Mouse (Mus musculus) spleen, postnatal 4 days (tissue): ENCODE measurements around the gene Fance.
"Not testable (repeated sequence)": the region's sequence is repeated elsewhere in the genome, so short reads cannot be mapped to it uniquely, and the experiment has no call there.

Experiments used
- DNase-seq, 2 experiments: peaks; one replicate each; pipeline ENCODE4 v3.0.0; 2022; ENCODE audit warnings: low spot score in 2 of 2

Fance gene

DNA sequence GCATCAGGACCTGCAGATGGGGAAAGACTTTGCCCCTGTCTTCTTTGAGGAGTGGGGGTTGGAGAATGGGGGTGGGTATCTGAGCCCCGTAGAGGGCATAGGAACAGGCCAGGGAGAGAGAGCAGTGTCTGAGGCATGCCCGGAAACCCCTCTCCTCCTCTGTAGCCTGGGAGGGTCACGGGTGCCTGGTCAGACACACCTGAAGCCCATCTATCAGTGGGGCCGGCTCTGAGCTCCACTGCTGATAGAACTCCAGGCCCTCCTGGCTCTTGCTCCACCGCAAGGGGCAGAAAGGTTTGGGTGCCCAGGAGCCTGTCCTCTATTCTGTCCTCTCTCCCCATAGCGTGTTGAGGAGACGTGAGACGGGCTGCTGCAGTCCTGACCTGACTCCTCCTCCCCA, 12.4 kb downstream of the Fance start:
- no peak for DNase-seq

DNA sequence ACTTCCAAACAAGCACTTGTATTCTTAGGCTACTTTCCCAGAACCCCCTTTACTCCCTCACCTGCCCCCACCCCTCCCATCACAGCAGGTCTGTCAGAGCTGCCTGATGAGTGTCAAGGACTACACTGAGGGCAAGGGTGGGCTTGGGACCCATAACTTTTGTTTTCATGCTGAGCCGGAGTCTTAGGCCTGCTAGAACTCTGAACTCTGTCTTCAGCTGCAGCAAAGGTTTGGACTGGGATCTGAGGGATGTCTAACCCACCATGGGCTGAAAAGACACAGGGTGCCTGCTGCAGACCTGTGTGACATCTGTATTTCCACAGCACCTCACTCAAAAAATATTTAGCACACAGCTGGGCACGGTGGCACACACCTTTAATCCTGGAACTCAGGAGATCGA, 13.6 kb downstream of the Fance start:
- no peak for DNase-seq

DNA sequence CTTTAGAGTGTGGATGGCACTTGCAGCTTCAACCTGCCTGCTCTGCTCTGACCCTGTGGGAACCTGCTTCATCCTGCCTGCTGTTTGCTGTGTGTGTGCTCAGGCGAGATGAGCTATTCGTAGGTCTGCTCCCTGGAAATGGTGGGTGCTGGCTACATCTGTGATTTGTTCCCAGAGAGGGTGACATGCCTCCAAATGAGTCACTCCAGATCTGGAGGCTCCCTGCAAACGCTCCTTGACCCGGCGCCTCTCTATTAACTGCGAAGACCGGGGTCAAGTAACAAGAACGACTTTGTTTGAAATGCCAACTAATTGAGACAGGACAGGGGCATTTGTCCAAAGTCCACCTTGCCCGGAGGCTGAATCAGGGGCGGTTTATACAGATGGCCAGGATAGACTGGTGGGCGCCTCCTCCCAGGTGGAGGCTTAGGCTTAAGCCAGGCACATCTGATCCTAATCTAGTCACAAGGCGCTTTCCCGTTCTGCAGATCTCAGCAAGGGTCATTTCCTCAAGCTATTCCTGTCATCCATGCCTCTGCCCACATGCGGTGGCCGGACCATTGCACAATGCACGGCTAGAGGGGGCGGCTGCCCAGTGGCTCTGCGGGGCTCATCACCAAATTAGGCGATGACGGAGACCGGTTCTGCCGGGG, 14.5 kb downstream of the Fance start:
- DNase-seq: no peak

DNA sequence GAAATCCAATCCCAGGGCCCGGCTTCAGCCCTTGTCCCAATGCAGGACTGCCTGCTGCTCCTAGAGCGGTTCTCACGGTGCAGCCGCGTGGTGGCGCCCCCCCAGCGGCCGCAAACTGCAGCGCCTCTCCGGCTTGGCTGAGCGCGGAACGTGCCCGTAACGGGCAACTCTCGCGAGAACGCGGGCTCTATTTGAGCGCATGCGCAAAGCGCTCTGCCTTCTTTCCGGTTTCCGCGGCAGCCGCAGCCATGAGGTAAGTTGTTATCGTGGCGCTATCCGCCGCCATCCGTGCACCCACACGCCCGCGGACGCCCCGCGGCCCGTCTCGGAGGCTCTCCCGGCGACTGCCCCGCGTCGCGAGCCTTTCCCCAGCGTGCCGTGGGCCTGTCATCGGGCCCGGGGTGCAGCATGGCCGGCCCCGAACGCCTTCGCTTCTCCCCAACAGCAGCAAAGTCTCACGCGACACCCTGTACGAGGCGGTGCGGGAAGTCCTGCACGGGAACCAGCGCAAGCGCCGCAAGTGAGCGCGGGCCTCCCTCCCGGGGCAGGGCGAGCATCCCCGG, 15.1 kb downstream of the Fance start, which contains the start of gene Rpl10a:
TSS of gene Rpl10a (plus strand) at position 106 of the 563 bp plus-strand sequence.
- peak; percentile 98 to 100 for DNase-seq

DNA sequence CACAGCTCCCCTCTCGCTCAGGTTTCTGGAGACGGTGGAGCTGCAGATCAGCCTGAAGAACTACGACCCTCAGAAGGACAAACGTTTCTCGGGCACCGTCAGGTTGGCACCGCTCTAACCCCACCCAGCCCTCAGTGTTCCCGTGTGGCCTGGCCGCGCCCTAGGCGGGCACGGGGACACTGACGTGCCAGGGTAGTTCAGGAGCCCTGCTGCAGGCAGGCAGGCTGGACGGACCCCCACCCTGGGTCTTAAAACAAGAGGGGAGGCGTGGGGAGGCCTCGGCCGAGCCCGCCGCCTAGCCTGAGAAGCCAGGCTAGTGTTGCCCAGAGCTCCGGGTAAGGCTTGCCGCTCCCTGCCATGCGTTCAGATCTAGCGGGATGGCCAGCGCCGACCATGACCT, 15.6 kb downstream of the Fance start:
- no peak for DNase-seq

DNA sequence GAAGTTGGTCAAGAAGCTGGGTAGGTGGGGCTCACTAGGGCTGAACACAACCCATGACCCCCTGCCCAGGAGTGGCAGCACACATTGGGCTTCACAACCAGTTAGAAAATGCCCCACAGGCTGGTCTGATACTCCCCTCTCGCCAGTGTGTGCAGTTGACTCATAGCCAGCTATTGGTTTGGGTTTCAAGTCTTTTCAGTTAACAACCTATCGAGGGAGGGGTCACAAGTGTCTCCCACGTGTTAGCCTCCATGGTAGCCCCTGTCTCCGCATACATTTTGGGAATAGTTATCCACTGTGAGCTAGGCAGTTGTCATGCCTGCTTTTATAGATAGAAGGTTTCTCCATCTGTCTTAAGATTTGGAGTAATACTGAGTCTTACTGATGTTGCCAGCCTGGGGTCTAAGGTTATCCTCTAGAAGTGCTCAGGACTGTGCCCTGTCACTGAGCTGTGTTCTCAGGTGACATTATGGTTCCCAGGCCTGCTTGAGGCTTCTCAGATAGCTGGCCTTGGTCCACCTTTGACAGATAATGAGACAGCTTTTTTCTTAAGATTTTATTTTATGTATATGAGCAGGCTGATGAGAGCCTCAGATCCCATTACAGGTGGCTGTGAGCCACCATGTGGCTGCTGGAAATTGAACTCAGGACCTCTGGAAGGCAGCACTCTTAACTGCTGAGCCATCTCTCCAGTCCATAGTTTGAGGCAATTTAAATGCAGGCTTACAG, 16.3 kb downstream of the Fance start:
- no peak for DNase-seq

DNA sequence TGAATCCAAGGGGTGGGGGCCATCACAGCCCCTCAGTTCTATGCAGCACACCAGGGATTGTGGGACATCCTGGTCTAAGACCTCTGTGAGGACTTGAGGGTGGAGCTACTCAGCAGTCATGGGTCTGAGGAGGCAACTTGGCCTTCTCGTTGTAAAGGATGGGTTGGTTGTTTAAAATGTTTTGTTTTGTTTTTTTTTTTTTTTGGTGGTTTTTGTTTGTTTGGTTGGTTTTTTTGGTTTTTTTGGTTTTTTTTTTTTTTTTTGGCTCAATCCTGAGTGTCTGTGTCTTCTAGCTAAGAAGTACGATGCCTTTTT, 16.9 kb downstream of the Fance start:
- no peak for DNase-seq

DNA sequence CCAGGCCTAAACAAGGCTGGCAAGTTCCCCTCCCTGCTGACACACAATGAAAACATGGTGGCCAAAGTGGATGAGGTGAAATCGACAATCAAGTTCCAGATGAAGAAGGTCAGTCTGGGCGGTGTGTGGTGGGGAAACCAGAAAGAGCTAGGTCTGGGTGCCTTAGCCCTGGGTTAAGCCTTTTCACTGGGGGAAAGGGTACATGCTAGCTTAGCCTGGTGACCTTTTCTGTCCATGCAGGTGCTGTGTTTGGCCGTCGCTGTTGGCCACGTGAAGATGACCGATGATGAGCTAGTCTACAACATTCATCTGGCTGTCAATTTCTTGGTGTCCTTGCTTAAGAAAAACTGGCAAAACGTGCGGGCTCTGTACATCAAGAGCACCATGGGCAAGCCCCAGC, 17.3 kb downstream of the Fance start:
- DNase-seq: not testable (repeated sequence)

DNA sequence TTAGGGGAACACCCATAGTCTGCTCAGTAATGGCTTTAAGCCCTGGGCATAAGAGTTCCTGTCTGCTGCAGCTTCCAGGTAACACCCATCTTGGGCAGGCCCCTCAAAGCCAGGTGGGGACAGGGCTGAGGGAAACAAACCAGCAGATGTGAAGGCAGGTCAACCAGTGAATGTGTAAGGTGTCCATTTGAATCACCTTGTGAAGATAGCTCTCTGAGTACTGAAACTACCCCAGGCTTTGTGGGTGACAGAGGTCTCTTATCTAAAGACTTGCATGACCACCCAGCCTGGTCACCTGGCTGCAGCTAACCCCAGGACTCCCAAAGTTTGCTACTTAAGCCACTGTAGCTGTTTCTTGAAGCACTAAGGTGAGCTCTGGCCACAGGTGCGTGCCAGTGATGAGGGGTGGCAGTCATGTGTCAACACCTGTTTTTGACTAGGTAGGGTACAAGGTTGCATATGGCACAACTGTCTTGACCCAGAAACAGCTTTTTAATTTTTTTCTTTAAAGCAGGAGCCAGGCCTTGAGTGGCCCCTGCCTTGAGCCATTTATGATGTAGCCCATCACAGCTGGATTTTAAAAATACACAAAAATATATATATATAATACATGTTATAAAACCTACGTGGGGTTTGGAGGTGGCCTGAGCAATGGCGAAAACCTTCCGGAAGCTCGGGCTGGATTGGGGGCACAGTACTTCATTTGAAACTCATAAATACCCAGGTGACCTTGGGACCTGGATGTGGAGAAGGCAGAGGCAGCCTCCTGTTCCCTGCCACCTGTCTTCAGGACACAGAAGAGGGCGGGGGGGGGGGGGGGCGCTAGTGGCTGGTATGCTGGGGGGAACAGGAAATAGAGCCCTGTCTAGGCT, 18.2 kb downstream of the Fance start:
- DNase-seq: no peak

DNA sequence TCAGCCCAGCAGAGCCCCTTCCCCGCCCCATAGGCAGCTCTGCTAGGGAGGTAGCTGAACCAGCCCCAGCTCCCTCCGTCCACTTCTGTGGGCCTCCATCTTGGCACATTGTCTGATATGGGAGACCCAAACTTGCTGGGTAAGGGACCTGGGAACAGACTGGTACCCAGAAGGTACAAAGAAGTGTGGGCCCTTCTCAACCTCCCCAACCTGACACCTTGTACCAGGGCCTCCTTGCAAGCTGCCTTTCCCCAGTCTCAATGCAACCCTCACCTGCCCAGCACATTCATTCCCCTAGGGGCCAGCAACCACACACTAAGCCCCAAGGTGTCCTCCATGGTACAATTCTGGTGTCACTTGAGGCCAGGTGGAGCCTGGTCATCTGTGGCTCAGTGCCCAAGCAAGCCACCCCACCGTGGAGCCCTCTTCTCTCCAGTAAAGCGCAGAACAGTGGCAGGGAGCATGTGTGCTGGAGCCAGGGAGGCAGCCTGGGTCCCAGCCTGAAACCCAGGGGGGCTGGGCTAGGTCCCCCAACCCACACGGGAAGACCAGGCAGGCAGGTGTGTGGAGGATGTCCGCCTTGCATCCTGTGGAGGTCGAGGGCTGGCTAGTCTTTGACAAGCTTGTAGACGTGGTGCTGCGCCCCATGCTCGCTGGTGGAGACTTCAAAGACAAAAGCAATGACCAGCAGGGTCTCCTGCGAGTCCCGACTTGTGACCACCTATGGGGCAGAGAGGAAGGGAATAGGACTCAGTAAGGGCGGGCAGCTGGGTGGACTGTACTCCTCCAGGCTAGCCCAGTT, 19.0 kb downstream of the Fance start:
- no peak for DNase-seq

DNA sequence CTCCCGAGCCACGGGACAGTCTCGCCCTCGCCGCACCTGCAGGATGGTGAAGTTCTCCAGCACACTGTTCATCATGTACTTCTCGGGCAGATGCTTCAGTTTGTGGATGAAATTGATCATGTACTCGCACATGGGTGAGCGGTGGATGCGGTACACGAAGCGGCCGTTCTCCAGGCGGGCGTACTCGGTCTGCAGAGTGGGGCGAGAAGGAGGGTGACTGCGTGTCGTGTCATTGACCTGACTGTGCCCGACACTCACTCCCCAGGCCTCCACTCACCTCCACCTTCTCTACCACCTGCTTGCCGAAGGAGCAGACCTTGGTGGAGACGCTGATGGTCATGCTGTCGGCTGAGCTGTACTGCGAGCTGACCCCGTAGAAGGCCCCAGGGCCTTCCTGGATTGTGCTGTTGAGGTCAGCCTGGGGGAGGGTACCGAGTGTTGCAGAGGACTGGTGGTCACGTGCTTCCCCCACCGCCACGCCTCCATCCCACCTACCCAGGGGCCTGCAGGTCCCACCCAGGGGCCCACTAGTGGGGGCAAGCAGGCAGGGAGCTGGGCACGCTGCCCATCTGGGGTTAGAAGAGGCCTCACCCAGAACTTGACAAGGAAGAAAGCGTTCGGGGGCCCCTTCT, 19.7 kb downstream of the Fance start:
- no peak for DNase-seq

DNA sequence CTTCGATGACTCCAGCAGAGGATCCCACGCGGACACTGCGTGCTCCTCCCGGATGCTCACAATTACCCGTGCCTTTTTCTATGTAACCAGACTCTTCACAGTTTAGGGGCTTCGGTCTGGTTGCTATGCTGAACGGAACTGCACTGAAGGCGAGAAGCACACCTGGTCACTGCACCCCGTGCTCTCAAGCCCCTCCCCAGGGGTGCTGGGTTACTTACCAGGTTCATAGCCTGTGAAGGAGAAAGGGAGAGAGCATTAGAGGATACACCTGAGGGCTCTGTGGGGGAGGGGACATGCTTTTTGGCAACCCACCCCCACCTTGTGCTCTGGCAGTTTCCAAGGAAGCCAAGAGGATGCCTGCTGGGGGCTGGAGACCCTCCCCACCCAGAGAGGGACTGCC, 21.9 kb downstream of the Fance start:
- no peak for DNase-seq

DNA sequence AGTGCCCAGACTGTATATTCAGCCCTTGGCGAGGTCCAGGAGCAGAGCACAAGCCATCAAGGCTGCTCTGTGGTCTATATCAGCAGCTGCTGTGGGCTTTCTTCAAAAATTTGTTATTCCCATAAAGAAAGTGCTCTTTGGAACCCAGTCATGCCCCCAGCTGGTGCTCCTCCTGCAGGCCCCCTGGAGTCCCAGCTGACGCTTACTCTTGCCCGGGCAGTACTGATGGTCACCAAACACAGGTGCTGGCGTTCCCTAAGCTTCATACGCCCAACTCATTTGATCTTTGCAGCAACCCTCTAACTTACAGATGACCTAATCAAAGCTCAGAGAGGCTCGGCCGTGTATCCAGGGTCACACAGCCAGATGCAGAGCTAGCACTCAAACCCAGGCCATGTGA, 24.2 kb downstream of the Fance start:
- DNase-seq: no peak

DNA sequence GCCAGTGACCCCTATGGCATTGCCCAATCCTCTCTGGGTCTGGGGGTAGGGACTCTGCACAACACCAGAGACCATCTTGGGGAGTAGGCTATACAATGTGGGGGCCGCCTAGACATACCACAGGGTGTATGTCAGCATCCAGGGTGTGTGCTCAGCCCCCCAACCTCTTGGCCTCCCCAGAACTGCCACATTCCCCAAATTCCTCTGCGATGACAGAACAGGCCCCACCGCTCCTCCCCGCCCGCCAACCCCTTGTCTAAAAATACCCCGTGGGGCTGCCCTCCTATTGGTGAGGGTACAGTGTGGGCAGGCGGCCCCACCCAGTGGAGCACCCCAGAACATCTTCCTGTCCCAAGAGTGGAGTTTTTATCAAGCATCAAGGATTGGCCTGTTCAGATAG, 27.3 kb downstream of the Fance start:
- DNase-seq: no peak

DNA sequence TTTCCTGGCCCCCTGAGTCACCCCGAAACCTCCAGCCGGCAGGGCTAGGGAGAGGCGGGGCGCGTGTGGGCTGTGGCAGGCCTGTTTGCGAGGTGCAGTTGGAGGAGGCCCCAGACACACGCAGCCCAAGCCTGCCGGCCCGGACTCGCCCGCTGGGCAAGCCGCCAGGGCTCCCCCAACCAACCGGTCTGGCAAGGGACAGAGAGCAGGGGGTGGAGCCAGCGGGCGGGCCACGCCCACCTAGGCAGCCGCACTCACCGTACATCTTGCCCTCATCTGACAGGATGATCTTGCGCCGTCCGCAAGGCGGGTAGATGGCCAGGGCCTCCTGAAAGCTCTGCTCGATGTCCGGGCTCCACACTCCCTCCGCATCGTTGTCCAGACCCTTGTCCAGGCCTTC, 27.8 kb downstream of the Fance start:
- DNase-seq: peak; percentile 80 to 87

DNA sequence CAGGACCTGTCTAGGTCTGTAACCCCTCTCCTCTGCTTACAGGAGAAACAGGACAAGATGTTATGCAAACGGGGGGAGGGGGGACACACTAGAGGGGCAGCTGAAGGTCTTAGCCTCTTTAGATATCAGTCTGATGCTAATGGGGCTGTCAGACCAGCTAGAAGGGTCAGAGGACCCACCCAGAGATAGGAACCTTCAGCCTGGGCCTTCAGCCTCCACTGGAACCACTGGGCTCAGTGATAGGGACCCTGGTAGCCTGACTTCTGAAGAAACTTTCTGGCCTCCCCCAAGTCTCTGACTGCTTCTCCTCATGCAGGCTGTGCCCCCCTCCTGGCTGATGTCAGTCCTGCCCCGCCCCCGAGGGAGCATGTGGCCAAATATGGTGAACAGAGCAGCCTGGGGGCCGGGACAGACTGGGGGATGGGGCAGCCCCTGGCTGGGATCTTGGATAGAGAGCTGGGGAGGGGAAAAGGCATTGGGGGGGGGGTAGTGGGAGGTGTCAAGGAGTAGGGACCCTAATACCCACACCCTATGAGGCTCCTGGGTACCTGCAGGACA, 30.8 kb downstream of the Fance start:
- no peak for DNase-seq

DNA sequence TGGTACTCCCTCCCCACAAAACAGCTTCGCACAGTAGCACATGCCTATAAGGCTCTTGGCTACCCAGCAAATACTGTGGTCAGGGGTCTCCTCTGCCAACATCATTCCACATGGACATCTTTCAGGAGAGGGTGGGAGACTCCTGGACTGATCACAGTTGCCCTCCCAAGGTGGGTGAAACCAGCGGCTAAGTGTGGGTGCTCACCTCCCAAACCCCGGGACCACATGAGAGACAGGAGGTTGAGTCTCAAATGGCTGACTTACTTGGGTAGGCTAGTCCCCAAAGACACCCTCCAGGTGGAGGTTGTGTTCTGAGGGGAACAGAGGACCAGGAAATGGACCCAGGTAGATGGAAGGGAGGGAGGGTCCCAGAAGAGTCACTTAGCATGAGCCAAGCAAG, 31.4 kb downstream of the Fance start:
- no peak for DNase-seq

DNA sequence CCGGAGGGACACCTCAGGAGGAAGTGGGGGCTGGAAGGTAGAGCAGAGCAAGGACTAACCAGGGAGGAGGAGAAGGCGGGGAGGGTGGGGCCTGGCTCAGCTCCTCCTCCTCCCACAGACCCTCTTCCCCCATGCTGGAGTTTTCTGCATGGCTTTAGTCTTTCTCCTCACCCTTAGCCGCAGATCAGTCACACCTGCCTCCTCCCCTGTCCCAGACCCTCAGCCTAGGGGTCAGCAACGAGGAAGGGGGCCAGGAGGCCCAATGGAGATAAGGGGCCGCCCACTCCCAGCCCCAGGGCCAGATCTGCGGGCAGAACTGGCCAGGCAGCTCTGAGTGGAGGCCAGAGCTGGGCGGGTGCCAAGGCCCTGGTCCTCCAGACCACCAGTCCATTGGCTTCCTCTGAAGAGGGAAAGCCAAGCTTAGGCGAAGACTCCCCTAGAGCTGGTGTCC, 32.0 kb downstream of the Fance start:
- no peak for DNase-seq

DNA sequence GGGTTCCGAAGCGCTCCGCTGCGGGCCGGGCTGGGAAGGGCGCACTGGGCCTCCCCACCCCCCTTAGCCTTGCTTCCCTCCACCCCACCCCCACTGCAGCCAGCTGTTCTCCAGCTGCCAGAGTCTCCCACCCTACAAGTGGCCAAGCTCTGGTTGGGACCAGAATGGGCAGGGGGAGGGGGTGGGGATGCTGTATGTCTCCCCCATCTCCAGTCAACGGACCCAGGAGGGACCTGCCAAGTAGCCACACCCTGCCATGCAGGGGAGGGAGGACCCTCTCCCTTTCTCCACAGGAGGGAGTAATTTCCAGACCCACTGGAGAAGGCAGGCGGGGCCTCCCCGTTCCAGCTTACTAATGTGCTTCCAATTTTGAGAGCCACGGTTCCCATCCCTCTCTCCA, 32.6 kb downstream of the Fance start:
- no peak for DNase-seq

DNA sequence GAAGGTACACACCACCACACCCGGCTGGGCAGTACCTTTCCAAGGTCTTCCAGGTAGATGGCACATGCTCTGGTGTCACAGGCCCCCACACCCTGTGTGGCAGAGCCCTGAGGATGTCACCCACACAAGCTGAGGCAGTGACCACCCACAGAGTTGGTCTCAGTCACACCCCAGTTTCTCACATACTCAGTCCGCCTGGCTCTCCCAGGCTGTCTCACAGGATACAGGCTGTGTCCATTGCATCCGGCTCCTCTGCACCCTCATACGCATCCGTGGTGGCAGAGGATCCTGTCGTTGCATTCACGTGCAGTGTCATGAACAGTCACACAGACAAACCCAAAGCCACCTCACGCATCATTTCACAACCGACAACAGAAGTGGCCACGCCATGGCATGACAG, 34.0 kb downstream of the Fance start:
- DNase-seq: no peak

DNA sequence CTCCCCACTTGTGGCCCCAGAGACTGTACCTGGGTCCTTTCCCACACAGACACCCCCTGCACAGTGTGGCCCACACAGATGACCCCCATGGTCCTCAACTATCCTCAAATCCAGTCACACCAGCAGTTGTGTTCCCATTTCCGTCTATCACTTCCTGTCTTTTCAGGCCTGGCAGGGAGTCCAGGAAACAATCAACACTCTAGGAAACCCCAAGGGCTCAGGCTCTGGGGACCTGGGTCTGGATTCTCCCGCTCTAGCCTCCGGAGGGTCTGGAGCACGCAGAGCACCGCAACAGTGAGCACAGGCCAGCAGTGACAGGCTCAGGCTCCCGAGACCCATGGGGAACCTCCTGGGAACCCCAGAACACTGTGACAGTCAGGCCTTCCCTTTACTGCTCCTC, 34.9 kb downstream of the Fance start:
- no peak for DNase-seq
